In the genomic region with DNA sequence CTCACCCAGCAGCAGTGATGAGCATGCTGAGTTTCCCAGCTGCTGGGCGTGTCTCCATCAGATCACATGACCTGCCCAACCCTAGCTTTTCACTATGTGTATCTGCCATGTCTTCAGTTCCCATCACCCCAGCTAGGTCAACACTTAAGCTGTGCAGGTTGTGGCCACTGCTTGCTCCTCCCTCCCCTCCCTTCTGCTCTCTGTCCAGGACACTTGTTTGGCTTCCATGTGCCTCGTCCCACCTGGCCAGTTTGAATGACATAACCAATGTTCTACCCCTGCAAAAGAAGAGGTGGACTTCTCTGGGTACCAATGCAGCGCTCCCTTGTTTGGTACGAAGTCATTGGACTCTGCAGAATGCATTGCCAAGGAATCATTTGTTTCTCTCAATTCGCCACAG, we compare ENCODE assay signal across 28 mouse cellular contexts.
"Had no signal": no experiment of that assay in that cellular context is flagged by ENCODE, and none has a peak within 500 bp of the region (broad histone marks: within the 10 kb centered on the region; RNA-seq: fewer than 3 reads in every experiment).

No protein-coding gene starts in this region.

- H3K4me2 ChIP-seq: embryonic facial prominence, embryonic 12.5 days; embryonic facial prominence, embryonic 13.5 days; embryonic facial prominence, embryonic 15.5 days; forebrain, embryonic 12.5 days; forebrain, embryonic 13.5 days; forebrain, embryonic 15.5 days had no signal

- H3K9me3 ChIP-seq: embryonic facial prominence, embryonic 10.5 days; embryonic facial prominence, embryonic 12.5 days; embryonic facial prominence, embryonic 13.5 days; embryonic facial prominence, embryonic 15.5 days; forebrain, embryonic 10.5 days; forebrain, embryonic 12.5 days; forebrain, embryonic 13.5 days; forebrain, embryonic 15.5 days had no signal

- H3K4me3 ChIP-seq: embryonic facial prominence, embryonic 10.5 days; embryonic facial prominence, embryonic 12.5 days; embryonic facial prominence, embryonic 13.5 days; embryonic facial prominence, embryonic 15.5 days; erythroblast, embryonic 14.5 days; forebrain, embryonic 10.5 days; forebrain, embryonic 12.5 days; forebrain, embryonic 13.5 days; forebrain, embryonic 15.5 days; gastrocnemius, adult 2 months; heart, adult 2 months had no signal

- H3K27me3 ChIP-seq: embryonic facial prominence, embryonic 12.5 days; embryonic facial prominence, embryonic 13.5 days; embryonic facial prominence, embryonic 15.5 days; forebrain, embryonic 15.5 days had no signal

- H3K9ac ChIP-seq: embryonic facial prominence, embryonic 12.5 days; embryonic facial prominence, embryonic 13.5 days; embryonic facial prominence, embryonic 15.5 days; forebrain, embryonic 12.5 days; forebrain, embryonic 13.5 days; forebrain, embryonic 15.5 days; forebrain, postnatal 0 days had no signal

- DNase-seq: cerebellum, adult 2 months; cerebellum, adult 8-10 months; cerebellum, adult 9-10 months; cerebellum, adult 9-11 months; cerebellum, postnatal 10 days; cerebellum, postnatal 14 days; cerebellum, postnatal 25 days; cerebellum, postnatal 36 days; embryo, embryonic 11 days; forebrain, postnatal 0 days; gastrocnemius, adult 2 months; gastrocnemius, postnatal 10 days; gastrocnemius, postnatal 14 days; gastrocnemius, postnatal 25 days; gastrocnemius, postnatal 36 days; heart, adult 18-20 months; heart, adult 2 months had no signal

- ATAC-seq: forebrain, embryonic 13.5 days; forebrain, embryonic 14.5 days; forebrain, embryonic 15.5 days; forebrain, embryonic 16.5 days; forebrain, postnatal 0 days had no signal

- H3K27ac ChIP-seq: embryonic facial prominence, embryonic 10.5 days; embryonic facial prominence, embryonic 12.5 days; embryonic facial prominence, embryonic 13.5 days; embryonic facial prominence, embryonic 15.5 days; forebrain, embryonic 10.5 days; forebrain, embryonic 12.5 days; forebrain, embryonic 13.5 days; forebrain, embryonic 15.5 days; gastrocnemius, adult 2 months; heart, adult 2 months had no signal

- H3K4me1 ChIP-seq: forebrain, embryonic 15.5 days had no signal

- H3K36me3 ChIP-seq: embryonic facial prominence, embryonic 10.5 days; embryonic facial prominence, embryonic 12.5 days; embryonic facial prominence, embryonic 13.5 days; embryonic facial prominence, embryonic 15.5 days; forebrain, embryonic 10.5 days; forebrain, embryonic 12.5 days; forebrain, embryonic 15.5 days had no signal
